Mouse (Mus musculus) layer of hippocampus, adult 8-10 months (tissue): ENCODE measurements around the gene Fth1. TPM values are rescaled to one million over a fixed set of nuclear protein-coding genes. Genes with fewer than 3 reads are reported as not detected.
"Not testable (repeated sequence)": the region's sequence is repeated elsewhere in the genome, so short reads cannot be mapped to it uniquely, and the experiment has no call there.

Experiments used
- DNase-seq, 2 experiments: peaks; one replicate each; pipeline ENCODE4 v3.0.0; 2022; ENCODE audit warnings: low spot score in 2 of 2
- total RNA-seq, 4 experiments: library from RNA; stranded (reverse); gene quantifications; 2 replicates each; pipeline ENCODE4 v1.2.4; 2022

The Fth1 gene
- total RNA-seq, result 1,000 to 10,000 TPM; 3,051 to 4,196 (median 3,526) TPM

DNA sequence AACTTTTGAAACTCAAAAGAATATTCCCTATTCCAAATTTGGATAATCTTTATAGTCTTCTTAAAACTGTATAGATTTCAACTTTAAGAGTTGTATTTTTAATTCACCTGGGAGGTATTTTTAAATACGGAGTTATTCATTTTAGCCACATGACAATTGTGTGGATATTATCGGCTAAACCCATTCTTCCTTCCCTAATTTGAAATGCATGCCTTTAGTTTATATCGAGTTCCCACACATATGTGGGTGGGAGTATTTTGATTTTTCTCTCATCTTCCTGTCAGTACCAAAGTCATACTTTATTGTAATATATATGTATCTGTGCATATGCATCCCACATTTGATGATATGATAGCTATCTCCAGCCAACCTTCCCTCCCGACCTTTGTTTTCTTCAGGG lies at the start of gene Fth1:
Gene Fth1 (plus strand): TSS at position 341 of the 400 bp plus-strand sequence.
- DNase-seq, result no peak

DNA sequence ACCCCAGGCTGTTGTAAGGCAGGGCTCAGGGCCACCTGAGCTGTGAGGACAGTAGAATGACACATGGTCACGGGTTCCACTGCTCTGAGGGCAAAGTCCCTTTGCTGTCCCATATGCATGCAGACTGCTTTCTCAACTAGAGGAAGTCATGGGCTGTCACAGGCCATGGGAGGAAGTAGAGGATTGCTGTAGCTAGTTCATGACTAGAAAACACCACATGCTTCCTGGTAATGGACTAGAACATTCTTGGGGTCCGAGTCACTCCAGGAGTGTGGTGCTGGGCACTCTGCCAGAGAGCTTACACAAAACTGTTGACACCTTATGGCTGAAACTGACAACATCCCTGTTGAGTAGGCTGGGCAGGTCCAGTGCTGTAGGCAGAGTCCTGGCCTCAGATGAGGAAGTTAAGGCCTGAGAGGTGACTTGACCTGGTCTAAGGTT lies 49.2 kb upstream of the Fth1 start:
- not testable (repeated sequence) for DNase-seq

DNA sequence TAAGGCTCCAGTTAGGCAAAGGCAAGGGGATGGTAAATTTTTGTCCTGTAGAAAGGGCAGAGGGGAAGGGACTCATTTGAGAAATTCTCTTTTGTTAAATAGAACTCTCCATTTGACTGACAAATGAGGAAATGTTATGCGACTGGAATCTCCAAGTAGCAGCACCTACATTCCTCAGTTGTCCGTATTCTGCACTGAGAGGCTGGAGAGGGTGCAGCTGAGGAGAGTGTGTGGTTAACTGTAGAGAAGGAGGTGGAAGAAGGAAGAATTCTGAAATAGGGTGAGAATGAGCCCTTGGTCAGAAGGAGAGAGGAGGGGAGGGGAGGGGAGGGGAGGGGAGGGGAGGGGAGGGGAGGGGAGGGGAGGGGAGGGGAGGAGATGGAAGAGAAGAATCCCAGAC lies 46.5 kb upstream of the Fth1 start:
- DNase-seq, result no peak

DNA sequence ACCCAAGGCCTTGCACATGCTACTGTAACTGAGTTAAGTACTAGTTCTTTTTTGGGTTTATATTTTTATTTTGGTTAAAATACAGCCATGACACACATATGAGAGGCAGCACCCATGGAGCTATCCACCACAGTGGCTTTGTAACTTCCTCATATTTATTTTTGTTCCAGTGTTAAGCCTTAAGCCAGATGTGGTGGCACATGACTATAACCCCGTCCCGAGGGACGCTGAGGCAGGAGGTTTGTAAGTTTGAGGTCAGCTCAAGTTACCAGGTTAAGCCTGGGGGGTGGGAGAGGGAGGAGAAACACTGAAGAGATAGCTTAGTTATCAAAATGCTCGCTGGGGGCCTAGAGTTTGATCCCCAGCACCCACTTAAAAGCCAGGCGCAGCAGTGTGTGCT lies 43.8 kb upstream of the Fth1 start:
- DNase-seq, result no peak

DNA sequence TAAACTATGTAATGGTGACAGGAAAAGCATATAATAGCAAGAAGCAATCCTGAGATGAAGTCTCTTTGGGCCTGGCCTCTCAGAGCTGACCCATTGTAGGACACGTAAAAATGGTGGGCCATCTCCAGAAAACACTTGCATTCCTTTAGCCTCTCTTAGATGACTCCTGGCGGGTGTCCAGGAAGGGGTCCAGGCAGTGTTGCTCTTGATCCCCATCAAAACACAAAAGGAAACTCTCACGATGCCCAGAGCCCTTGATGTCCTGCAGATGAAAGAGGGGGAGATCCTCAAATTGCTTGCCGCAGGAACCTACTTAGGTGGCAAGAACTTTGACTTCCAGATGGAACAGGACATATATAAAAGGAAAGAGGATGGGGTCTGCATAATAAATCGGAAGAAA lies 43.0 kb upstream of the Fth1 start:
- no peak for DNase-seq

DNA sequence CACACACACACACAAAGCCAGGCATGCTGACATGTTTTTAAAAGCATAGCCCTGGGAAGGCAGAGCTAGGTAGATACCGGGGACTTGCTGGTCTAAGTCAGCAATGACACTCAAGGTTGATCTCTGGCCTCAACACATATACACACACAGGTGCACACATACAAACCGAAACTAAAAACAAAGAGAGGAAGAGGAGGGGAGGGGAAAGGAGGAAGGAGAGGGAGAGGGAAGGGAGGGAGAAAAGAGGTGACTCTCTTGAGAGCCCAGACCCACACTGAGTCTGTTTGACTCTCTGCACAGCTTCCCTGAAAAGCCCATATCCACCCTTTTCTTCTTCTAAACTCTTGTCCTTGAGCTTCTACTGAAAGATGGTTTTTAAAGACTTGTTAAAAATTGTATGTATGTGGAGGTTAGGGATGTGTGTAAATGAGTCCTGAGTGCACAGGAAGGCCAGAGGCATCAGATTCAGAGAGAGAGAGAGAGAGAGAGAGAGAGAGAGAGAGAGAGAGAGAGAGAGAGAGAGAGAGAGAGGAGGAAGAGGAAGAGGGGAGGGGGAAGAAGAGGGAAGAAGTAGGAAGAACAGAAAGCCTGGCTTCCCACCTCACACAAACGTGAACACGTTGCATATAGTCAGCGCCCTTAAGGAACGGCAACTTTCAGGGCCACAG lies 42.1 kb upstream of the Fth1 start:
- no peak for DNase-seq

DNA sequence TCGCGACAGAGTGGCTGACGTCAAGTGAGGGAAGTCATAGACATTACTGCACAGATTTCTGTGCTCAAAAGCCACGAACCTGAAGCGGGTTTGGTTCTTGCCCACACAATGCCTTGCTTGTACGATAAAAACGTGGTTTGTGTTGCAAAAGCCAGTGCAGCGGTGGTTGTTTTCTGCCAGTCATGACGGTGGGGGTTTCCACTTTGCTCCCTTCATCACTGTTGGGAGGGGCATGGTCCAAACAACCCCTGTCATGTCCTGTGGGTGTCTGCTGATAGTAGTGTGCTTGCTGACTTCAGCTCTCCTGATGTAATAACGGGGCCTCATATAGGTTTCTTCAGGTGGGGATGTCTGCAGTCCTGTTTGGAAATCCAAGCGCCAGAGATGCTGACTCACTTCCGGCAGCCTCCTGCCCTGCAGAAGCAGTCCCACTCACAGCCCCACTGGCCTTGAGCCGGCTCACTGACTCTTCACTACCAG lies 41.5 kb upstream of the Fth1 start:
- DNase-seq, result no peak

DNA sequence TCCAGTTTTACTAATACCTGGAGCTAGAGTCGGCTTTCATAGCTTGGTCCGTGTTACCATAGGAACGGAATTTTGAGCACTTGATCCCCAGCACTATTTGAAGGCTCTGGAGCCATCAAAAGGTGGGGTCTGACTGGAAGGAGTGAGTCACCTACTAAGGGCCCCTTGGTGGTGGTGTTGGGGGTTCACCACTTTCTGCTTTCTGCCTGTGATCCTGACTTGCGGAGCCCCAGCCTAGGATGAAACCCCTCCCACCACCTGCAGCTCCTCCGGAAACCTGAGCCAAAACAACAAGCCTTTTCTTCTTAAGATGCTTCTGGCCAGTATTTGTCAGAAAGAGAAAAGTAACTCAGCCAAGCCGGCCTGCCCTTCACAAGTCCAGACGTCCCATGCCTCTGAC lies 40.6 kb upstream of the Fth1 start:
- DNase-seq, result no peak

DNA sequence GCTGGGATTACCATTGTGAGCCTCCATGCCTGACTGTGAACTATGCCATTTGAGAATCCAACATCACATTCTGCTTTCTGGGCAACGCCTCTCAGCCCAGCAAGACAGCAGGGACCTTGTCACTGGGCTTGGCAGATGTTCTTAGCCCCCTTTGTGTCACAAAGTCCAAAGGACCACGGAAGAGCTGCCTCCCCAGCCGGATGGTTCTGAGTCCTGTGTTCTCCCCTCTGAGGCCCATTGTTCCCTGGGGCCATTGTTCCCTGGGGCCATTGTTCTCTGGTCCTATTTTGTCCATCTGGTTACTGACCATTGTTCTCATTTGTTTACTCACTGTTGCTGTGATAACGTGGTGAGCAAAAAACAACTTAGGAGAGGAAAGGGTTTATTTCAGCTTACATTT lies 39.5 kb upstream of the Fth1 start:
- DNase-seq, result peak; percentile 37 to 55

DNA sequence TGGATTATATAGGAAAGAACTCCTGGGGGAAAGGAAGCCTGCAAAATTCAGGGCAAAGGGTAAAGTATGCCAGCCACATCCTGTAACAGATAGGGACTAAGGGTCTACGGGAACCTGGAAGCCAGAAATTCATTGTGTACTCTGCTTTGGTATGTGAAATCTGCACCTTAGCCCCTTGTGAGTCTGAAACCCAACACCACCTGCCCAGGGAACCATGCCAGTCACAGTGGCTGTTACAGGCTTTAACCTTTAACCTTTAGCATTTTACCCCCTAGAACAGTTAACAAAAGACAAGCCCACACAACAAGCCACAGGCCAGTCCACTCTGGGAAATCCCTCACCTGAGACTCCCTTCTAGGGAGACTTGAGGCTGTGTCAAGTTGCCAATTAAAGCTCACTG lies 38.6 kb upstream of the Fth1 start:
- no peak for DNase-seq

DNA sequence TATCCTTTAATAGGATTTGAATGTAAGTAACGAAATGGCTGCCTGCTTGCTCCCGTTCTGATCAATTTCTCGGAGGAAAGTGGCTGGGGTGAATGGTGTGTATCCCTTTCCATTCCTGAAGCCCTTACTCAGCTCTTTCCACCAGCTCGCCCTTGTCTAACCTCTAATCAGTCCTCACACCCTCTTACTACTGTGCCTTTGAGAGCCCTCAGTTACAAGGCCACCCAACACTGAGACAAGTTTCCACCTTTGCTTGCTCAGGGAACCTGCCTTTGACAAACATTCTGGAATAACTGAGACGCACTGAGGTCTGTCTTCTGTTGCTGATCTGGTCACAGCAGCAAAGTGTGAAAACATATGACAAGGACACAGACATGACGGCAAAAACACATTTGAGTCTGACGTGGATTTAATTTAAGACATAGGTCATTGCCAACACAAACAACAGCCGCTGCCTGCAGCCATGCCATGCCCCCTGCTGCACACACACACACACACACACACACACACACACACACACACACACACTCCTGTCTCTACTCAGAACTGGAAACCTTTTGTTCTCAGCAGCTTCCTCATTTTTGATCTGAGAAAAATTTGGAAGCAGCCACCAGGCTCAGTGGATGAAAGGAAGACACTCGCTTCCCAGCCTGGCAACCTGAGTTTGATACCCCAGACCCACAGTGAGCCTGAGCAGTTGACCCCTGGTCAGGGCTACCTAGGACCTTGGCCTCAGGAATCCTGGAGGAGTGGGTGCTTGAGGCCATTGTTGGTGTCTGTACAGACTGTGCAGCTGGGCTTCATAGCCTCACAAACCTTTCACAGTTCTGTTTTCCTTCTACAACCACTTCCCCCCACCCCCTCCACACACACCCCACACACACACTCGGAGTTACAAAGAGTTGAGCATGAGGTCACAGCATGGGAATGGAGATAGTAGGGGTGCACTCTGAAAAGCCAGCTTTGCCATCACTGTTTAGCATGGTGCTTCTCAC lies 37.6 kb upstream of the Fth1 start:
- no peak for DNase-seq

DNA sequence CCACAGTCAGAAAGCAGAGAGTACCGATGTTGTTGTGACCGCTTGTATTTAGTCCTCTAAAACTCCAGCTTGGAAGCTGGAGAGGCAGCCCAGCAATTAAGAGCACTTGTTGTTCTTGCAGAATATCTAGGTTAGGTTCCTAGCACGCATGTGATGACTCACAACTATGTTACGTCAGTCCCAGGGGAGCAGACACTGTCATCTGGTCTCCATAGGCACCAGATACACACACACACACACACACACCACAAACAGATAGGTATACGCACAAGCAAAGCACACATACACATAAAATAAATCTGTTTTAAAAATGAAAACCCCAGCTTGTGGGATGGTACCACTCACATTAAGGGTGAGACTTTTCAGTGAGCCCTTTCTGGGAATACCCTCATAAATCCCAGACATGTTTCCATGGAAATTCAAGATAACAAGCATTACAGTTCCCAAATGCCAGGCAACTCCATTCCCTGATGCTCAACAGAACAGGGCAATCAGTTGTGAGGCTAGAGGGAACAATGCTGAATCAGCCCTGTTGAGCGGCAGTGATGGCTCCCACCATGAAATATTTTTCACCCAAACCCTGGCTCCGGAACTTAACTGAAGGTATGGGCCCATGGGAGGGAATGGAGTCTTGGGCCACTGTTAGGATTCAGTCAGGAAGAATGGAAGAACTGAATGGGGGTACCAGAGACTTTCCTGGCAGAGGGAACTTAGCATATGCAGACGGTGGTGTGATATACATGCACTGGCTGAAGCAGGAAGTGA lies 34.4 kb upstream of the Fth1 start:
- DNase-seq, result no peak

DNA sequence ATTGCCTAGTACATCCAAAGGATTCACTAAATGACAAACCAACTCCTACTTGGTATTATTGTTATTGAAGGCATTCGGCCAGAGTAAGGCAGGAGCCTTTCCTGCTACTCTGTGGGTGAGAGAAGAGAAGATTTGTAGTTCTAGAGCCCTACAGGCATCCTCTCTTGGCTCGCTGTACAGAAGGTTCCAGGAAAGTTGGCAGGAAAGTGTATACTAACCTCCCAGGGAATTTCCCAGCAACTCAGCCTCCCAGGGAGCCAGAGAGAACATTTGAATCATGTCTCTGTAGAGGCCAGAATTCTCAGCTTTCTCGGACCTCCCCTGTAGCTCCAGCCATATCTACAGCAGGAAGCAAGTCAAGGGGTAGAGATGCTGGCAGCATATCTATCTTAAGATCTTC lies 33.4 kb upstream of the Fth1 start:
- DNase-seq, result no peak

DNA sequence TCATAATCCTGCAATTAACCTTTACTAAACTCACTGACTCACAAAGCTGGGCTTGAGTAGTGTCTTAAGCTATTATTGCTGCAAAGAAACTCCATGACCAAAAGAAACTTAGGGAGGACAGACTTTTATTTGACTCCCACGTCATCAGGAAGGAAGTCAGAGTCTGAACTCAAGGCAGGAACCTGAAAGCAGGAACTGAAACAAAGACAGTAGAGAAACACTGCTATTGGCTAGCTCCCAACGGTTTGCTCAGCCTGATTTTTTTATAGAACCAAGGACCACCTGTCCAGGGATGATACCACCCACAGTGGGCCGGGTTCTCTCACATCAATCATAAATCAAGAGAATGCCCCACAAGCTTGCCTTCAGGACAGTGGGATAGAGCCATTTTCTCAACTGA lies 28.0 kb upstream of the Fth1 start:
- DNase-seq, result no peak

DNA sequence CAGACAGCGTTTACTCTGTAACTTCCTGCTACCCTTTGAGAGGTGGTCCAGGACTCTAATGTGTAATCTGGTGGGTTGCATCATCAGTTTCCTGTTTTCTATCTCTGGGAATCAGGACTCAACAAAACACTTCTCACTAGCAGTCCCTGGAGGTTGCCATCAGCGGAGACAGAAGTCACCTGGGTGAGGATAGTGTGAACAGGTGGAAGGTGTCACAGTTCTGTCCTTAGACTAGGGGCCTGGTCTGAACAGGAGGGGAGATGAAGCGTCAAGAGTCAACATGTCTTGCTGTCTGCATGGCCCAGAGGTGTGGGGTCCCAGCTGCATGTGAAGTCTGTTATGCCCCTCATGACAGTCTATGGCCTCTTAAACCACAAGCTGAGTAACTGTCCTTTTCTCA lies 27.5 kb upstream of the Fth1 start:
- DNase-seq, result no peak

DNA sequence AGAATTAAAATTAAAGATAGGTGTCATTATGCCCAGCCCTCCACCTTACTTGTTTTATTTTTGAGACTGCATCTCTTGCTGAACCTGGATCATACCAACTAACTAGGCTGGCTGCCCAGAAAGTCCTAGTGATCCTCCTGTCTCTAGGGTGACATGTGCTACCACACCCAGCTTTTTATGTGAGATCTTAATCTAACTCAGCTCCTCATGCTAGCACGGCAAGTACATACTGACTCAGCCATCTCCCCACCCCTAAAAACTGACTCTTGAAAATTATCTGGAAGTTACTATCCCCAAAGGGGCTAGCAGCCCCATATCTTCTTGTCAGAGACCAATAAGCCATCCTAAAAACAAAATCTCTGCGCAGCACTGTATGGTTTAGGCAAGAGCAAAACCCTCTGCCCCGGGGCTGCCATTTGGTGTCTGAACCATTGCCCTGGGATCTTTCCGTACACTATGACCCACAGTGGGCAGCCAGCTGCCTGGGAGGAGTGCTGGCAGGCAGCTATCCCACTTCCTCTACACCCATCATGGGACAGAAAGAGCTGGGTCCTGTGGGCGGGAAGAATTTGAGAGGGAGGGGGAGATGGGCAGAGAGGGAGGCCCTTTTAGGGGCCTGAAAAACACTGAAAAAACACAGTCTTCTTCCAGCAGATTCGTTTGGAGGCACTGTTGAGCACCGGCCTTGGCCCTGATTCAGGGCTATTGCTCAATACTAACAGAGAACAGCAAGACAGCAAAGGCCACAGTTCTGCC lies 26.2 kb upstream of the Fth1 start:
- DNase-seq, result peak; percentile 86

DNA sequence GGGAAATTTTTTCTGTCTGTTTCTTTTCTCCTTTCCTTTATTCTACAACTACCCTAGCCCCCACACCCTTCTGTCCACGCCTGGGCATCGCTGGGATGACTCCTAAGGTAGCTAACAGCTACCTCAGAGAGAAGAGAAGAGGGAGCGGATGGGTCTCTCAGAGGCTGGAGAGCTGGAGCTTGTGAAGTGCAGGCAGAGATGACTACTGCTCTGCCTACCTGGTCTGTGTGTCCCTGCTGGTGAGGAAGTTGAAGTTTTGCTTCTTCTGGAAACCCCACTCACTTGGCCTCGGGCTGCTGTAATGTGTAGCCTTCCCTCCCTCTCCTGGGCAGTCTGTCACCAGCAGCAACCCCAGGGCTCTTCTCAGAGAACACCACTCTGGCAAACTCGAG lies 25.6 kb upstream of the Fth1 start:
- DNase-seq, result no peak

DNA sequence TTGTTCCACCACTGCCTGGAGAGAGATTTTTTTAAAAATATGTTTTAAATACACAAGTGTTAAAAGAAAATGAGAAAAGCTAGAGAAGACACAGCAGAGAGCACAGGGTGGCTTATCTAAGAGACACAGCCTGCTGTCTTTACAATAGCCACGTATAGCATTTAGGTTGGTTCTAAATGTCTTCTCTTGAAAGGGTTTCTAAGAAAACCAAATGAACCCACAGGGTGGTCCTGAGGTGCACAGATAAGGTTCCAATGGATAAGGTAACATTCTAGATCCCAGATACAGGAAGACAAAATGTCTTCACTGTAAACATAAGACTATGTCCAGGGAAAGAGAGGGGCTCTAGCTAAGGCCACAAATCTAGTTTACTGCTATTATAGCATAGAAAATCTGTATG lies 25.0 kb upstream of the Fth1 start:
- no peak for DNase-seq

DNA sequence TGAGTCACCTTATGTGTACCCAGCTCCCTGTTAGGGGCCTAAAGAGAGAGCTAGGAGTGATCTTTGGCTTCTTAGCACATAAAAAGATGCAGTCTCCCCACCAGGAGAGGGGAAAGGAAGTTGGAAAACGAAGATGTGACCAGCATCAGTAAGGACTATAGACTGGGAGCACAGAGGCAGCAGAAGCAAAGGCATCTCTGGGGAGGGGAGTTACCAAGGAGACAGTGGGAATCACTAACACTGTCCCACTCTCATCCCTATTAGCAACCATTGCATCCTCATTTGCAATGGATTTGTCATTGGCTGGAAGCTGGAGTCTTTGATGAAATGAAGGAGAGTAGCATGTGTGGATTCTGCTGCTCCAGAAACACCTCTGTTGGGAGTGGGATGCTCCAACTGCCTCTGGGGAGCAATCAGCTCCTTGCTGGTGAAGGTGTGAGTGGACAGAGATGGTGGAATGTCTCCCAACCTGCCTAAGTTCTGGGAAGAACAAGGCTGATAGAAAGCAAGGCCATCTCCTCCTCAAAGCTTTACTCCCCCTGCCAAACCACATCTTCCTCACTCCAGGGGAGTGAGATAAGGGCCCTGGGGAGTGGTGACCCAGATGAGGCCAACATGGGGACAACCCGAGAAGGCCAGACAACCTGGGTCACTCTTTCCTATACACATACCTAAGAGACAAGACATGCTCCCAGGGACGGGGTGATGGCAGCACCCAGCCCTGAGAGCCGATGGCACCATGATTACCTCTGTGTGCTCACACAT lies 23.6 kb upstream of the Fth1 start:
- no peak for DNase-seq

DNA sequence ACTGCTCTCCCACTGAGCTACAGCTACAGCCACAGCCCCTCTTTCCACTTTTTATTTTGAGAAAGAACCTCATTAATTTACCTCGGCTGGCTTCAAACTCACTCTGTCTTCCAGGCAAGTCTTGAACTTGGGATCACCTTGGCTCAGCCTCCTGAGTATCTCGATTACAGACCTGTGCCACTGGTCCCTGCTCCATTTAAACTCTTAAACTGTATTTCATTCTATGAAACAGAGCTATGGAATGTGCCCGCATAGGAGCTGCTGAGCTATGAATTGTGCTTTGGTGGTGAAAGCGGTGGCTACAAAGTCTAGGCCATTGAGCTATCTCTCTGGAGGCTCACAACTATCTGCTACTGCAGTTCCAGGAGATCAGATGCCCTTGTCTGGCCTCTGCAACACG lies 22.4 kb upstream of the Fth1 start:
- no peak for DNase-seq
